Mouse (Mus musculus) brain, embryonic 14.5 days (tissue): ENCODE results near the gene Gm49358. TPM values are rescaled to one million over a fixed set of nuclear protein-coding genes. Genes with fewer than 3 reads are reported as not detected.
A peak's percentile ranks its signal among the peaks of the same experiment; 100 is the strongest.

Experiments
- DNase-seq: peaks from one replicate; pipeline ENCODE4 v3.0.0-alpha.2; 2011; ENCODE audit warnings: low read depth
- CTCF ChIP-seq: fragments of 200-500 bp; IDR thresholded peaks from 2 replicates; pipeline ENCODE4 v1.5.1; 2012; ENCODE audit warnings: inconsistent platforms, mild to moderate bottlenecking, moderate library complexity, borderline replicate concordance; ENCODE audit not compliant: insufficient read depth, insufficient read length; ENCODE audit errors: extremely low read depth
- POLR2A ChIP-seq: fragments of 200-500 bp; IDR thresholded peaks from 2 replicates; pipeline ENCODE4 v1.6.1; 2012; ENCODE audit warnings: mild to moderate bottlenecking, inconsistent platforms, borderline replicate concordance; ENCODE audit not compliant: poor library complexity, insufficient read depth, insufficient read length, severe bottlenecking; ENCODE audit errors: extremely low read depth
- polyA plus RNA-seq: library from polyadenylated mRNA; depleted of rRNA; stranded (reverse); fragments of >200 nt; gene quantifications from 2 replicates; pipeline ENCODE4 v1.2.3, GENCODE M21; 2012; rRNA removed

Gm49358 gene
- 0.06 TPM in 1 of 2 replicates, not detected in the other for polyA plus RNA-seq

GRCm38 (mm10) chr10:86763672-86764071, at the start of gene Gm49358:
TSS of gene Gm49358 (plus strand) at chr10:86763972.
- no peak for DNase-seq

GRCm38 (mm10) chr10:86727548-86727980, 36.2 kb upstream of the Gm49358 start:
- peak; percentile 74 for DNase-seq
- TF ChIP-seq POLR2A (peak; percentile 32; the same call in 1 of the 2 replicates), CTCF (no peak)

More at GRCm38 (mm10) chr10:86763672-86764071, at the start of gene Gm49358:
- TF ChIP-seq POLR2A: no peak
- no peak for TF ChIP-seq CTCF

GRCm38 (mm10) chr10:86728176-86728575, 35.6 kb upstream of the Gm49358 start:
- no peak for DNase-seq
- TF ChIP-seq POLR2A (no peak), CTCF (no peak)

- TF ChIP-seq POLR2A: no peak
- peak; percentile 81; the same call in 1 of the 2 replicates for TF ChIP-seq CTCF
Measured at GRCm38 (mm10) chr10:86730823-86731499, 32.8 kb upstream of the Gm49358 start.

GRCm38 (mm10) chr10:86731500-86731863, 32.3 kb upstream of the Gm49358 start:
- no peak for DNase-seq
- no peak for TF ChIP-seq CTCF

More at GRCm38 (mm10) chr10:86730823-86731499, 32.8 kb upstream of the Gm49358 start:
- peak; percentile 94 for DNase-seq

GRCm38 (mm10) chr10:86735036-86735435, 28.7 kb upstream of the Gm49358 start:
- no peak for TF ChIP-seq CTCF
- TF ChIP-seq POLR2A: no peak
- peak; percentile 17 for DNase-seq

GRCm38 (mm10) chr10:86742918-86743317, 20.9 kb upstream of the Gm49358 start:
- TF ChIP-seq CTCF (no peak), POLR2A (no peak)
- no peak for DNase-seq

- TF ChIP-seq CTCF: no peak
- TF ChIP-seq POLR2A: no peak
- DNase-seq: no peak
Measured at GRCm38 (mm10) chr10:86744306-86744705, 19.5 kb upstream of the Gm49358 start.

GRCm38 (mm10) chr10:86755816-86756502, 7.8 kb upstream of the Gm49358 start:
- TF ChIP-seq CTCF (no peak), POLR2A (no peak)
- DNase-seq: no peak

- DNase-seq: no peak
- TF ChIP-seq POLR2A (no peak), CTCF (no peak)
Measured at GRCm38 (mm10) chr10:86757724-86758123, 6.0 kb upstream of the Gm49358 start.

- TF ChIP-seq POLR2A: no peak
- no peak for TF ChIP-seq CTCF
Measured at GRCm38 (mm10) chr10:86758211-86758610, 5.6 kb upstream of the Gm49358 start.

More at GRCm38 (mm10) chr10:86758211-86758610, 5.6 kb upstream of the Gm49358 start:
- DNase-seq: no peak
